8 mouse cellular contexts compared by ENCODE assay signal in the genomic region with DNA sequence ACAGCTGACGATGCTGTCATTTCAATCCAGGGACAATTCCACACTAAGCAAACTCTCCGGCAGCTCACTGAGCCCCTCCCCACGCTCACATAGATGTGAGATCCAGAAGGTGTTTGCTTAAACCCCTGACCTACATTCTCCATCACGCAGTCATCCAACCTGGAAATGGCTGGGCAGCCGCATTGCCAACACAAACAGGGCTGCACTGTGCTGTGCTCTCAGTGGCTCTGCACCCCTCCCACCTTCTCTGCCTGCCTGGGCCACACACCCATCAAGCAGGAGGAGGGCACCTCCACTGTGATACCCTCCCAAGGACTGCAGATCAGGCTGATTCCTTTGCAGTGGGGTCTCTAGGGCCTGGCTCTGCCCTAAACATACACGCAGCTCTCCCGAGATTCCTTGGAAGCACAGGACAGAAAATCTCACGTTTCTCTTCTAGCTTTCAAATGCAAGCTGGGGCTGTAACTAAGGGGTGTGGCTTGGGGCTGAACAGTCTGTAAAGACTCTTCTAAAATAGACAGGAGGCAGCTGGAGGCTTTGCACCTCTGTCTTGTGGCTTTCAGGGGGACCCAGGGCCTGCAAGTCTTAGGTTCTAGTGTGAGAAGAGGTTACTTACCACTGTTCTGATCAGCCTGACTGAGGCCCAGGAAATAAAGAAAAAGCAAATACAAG.
DNase-seq lines count a peak whose midpoint lies in the region; ATAC-seq and TF ChIP-seq lines count a peak whose summit lies in the region.

No protein-coding gene starts in this region.

- no peak overlapping the region for H3K27ac ChIP-seq in hindbrain, embryonic 15.5 days (replicated peaks)
- H3K27ac ChIP-seq in hindbrain, embryonic 11.5 days (ENCODE audit: low read depth, low read length), result no peak overlapping the region
- H3K27ac ChIP-seq in embryonic facial prominence, embryonic 15.5 days (replicated peaks), result no peak overlapping the region

- no peak overlapping the region for H3K4me2 ChIP-seq in hindbrain, embryonic 15.5 days
- no peak overlapping the region for H3K4me2 ChIP-seq in hindbrain, embryonic 11.5 days (replicated peaks; ENCODE audit: low read depth, low read length)
- H3K4me2 ChIP-seq in embryonic facial prominence, embryonic 15.5 days (replicated peaks), result no peak overlapping the region

- 0 out of 2 replicates have a peak, but pooled peaks have one; percentile 30 for ATAC-seq in hindbrain, embryonic 15.5 days (ENCODE audit: low FRiP score, low read depth)
- ATAC-seq in hindbrain, embryonic 11.5 days (ENCODE audit: low FRiP score), result no peak
- 0 out of 2 replicates have a peak, but pooled peaks have one; percentile 45 for ATAC-seq in embryonic facial prominence, embryonic 15.5 days (ENCODE audit: insufficient number of reproducible peaks, low FRiP score, low TSS enrichment, low read depth)

- no peak for TF ChIP-seq CTCF in lung, adult 2 months (IDR thresholded peaks at IDR 0.05; ENCODE audit: insufficient read depth, low read length)

- whole genome bisulfite sequencing in hindbrain, embryonic 15.5 days, result 58% methylated on average over 8 of the region's 8 CpGs
- WGBS in hindbrain, embryonic 11.5 days, result 53% methylated on average over 8 of the region's 8 CpGs
- 39% methylated on average over 8 of the region's 8 CpGs for WGBS in embryonic facial prominence, embryonic 15.5 days
- WGBS in lung, adult 2 months, result 45% methylated on average over 8 of the region's 8 CpGs

- H3K4me3 ChIP-seq in hindbrain, embryonic 15.5 days, result no peak overlapping the region
- H3K4me3 ChIP-seq in hindbrain, embryonic 11.5 days (ENCODE audit: low read depth, low read length), result no peak overlapping the region
- H3K4me3 ChIP-seq in embryonic facial prominence, embryonic 15.5 days (replicated peaks), result no peak overlapping the region
- no peak overlapping the region for H3K4me3 ChIP-seq in lung, adult 2 months (replicated peaks; ENCODE audit: extremely low read depth, low read depth, low read length)

- no peak for TF ChIP-seq POLR2A in lung, adult 2 months (IDR thresholded peaks at IDR 0.05; ENCODE audit: borderline replicate concordance, extremely low read depth, low read depth, low read length)

- H3K4me1 ChIP-seq in hindbrain, embryonic 15.5 days (replicated peaks), result no peaks in the 10 kb centered on the region
- no peaks in the 10 kb centered on the region for H3K4me1 ChIP-seq in hindbrain, embryonic 11.5 days (replicated peaks; ENCODE audit: control insufficient read depth, insufficient read depth, low read length)
- H3K4me1 ChIP-seq in embryonic facial prominence, embryonic 15.5 days, result peaks cover 11% of the 10 kb centered on the region
- H3K4me1 ChIP-seq in lung, adult 2 months (ENCODE audit: control insufficient read depth, insufficient read depth, low read length), result peaks cover 2% of the 10 kb centered on the region; the same call in 1 of the 2 replicates

- DNase-seq in hindbrain, embryonic 11.5 days (ENCODE audit: low spot score), result no peak
- DNase-seq in ZHBTc4 (ENCODE audit: low read depth, low spot score) (peak; percentile 20), MN1 (ENCODE audit: low spot score) (no peak)
- DNase-seq in lung, adult 2 months, result peak; percentile 36
- DNase-seq in spleen, postnatal 36 days (ENCODE audit: low spot score in 2 of 2), result no peak
- no peak for DNase-seq in urinary bladder, adult 2 months (ENCODE audit: low spot score)

- H3K27me3 ChIP-seq in hindbrain, embryonic 15.5 days, result no peaks in the 10 kb centered on the region
- H3K27me3 ChIP-seq in hindbrain, embryonic 11.5 days (ENCODE audit: control insufficient read depth, insufficient read depth, low read length), result no peaks in the 10 kb centered on the region
- H3K27me3 ChIP-seq in embryonic facial prominence, embryonic 15.5 days, result no peaks in the 10 kb centered on the region

- no peaks in the 10 kb centered on the region for H3K36me3 ChIP-seq in hindbrain, embryonic 15.5 days
- no peaks in the 10 kb centered on the region for H3K36me3 ChIP-seq in hindbrain, embryonic 11.5 days (ENCODE audit: control insufficient read depth, insufficient read depth, low read length)
- no peaks in the 10 kb centered on the region for H3K36me3 ChIP-seq in embryonic facial prominence, embryonic 15.5 days

- no peaks in the 10 kb centered on the region for H3K9me3 ChIP-seq in hindbrain, embryonic 15.5 days
- H3K9me3 ChIP-seq in hindbrain, embryonic 11.5 days (ENCODE audit: control insufficient read depth, low read length), result no peaks in the 10 kb centered on the region
- no peaks in the 10 kb centered on the region for H3K9me3 ChIP-seq in embryonic facial prominence, embryonic 15.5 days (replicated peaks)

- H3K9ac ChIP-seq in hindbrain, embryonic 15.5 days, result no peak overlapping the region
- H3K9ac ChIP-seq in hindbrain, embryonic 11.5 days (ENCODE audit: low read depth, low read length), result no peak overlapping the region
- H3K9ac ChIP-seq in embryonic facial prominence, embryonic 15.5 days, result no peak overlapping the region

Comparison
In these comparisons a context has a peak if more than half of its experiments do, and no peak if none do; other contexts are left out.
1. DNase-seq: peak in ZHBTc4 (single experiment) and lung, adult 2 months (single experiment); none in hindbrain, embryonic 11.5 days (single experiment), MN1 (single experiment), spleen, postnatal 36 days (0 of 2) and urinary bladder, adult 2 months (single experiment).